Mouse (Mus musculus) embryonic facial prominence, embryonic 10.5 days (tissue): ENCODE data around the gene Synrg. TPM values are rescaled to one million over a fixed set of nuclear protein-coding genes. Genes with fewer than 3 reads are reported as not detected.

Source experiments
- DNase-seq: peaks from one replicate; pipeline ENCODE4 v3.0.0-alpha.2; 2017; ENCODE audit warnings: low spot score
- H3K27ac ChIP-seq: fragments of 300-500 bp; sonication (generic); replicated peaks from 2 replicates; pipeline ENCODE4 v1.5.1; 2016; ENCODE audit warnings: mild to moderate bottlenecking
- H3K27me3 ChIP-seq: fragments of 300-500 bp; sonication (generic); replicated peaks from 2 replicates; pipeline ENCODE4 v1.6.1; 2016; ENCODE audit warnings: low read depth, mild to moderate bottlenecking; ENCODE audit not compliant: poor library complexity, severe bottlenecking
- H3K36me3 ChIP-seq: fragments of 300-500 bp; sonication (generic); replicated peaks from 2 replicates; pipeline ENCODE4 v1.6.1; 2016; ENCODE audit warnings: mild to moderate bottlenecking, moderate library complexity
- H3K4me1 ChIP-seq: fragments of 300-500 bp; sonication (generic); 2 replicates; pipeline ENCODE4 v1.6.1; 2016
- H3K4me3 ChIP-seq: fragments of 300-500 bp; sonication (generic); 2 replicates; pipeline ENCODE4 v1.5.1; 2016; ENCODE audit warnings: mild to moderate bottlenecking, moderate library complexity
- H3K9me3 ChIP-seq: fragments of 300-500 bp; sonication (generic); 2 replicates; pipeline ENCODE4 v1.6.1; 2016; ENCODE audit warnings: mild to moderate bottlenecking
- WGBS: fragments of 180-500 bp; shearing (Covaris S2); methylation state at CpG from one replicate; pipeline ENCODE4 v1.1.7; 2016; 5-methylcytosine and 5-hydroxymethylcytosine counted together
- polyA plus RNA-seq: library from polyadenylated mRNA; unstranded; fragments of >200 nt; fragmentation: Nextera tagmentation; extraction: Ambion mirVana; gene quantifications from 2 replicates; pipeline ENCODE4 v1.2.1, GENCODE M21; 2016

The Synrg gene
- polyA plus RNA-seq, 1 experiment from 2014 or later: 7.8 TPM

GRCm38 (mm10) chr11:84016810-84017508 is 52.7 kb downstream of the Synrg start:
- peaks cover 7% of the 10 kb centered on the region for H3K4me1 ChIP-seq
- 91% methylated on average over 7 of the region's 7 CpGs for WGBS
- no peak overlapping the region for H3K27ac ChIP-seq
- DNase-seq: no peak
- no peaks in the 10 kb centered on the region for H3K9me3 ChIP-seq
- H3K27me3 ChIP-seq: no peaks in the 10 kb centered on the region
- H3K36me3 ChIP-seq: peaks cover 41% of the 10 kb centered on the region
- H3K4me3 ChIP-seq: no peak overlapping the region

- WGBS: 91% methylated on average over 5 of the region's 5 CpGs
- Histone ChIP-seq H3K27ac (no peak overlapping the region), H3K27me3 (no peaks in the 10 kb centered on the region), H3K9me3 (no peaks in the 10 kb centered on the region), H3K4me3 (no peak overlapping the region), H3K36me3 (peaks cover 66% of the 10 kb centered on the region), H3K4me1 (no peaks in the 10 kb centered on the region)
- no peak for DNase-seq
These were observed 63.0 kb downstream of the Synrg start for GRCm38 (mm10) chr11:84027231-84027630.

GRCm38 (mm10) chr11:84028271-84029028 is 64.2 kb downstream of the Synrg start:
- Histone ChIP-seq H3K9me3 (no peaks in the 10 kb centered on the region), H3K27me3 (no peaks in the 10 kb centered on the region), H3K4me3 (no peak overlapping the region), H3K36me3 (peaks cover 55% of the 10 kb centered on the region), H3K27ac (no peak overlapping the region), H3K4me1 (0 out of 2 replicates have a peak, but pooled peaks cover under 1% of the 10 kb centered on the region)
- WGBS: 88% methylated on average over 9 of the region's 9 CpGs
- no peak for DNase-seq

GRCm38 (mm10) chr11:84031971-84032370 is 67.7 kb downstream of the Synrg start:
- DNase-seq: peak; percentile 52
- Histone ChIP-seq H3K4me3 (no peak overlapping the region), H3K27ac (no peak overlapping the region), H3K4me1 (0 out of 2 replicates have a peak, but pooled peaks cover 5% of the 10 kb centered on the region), H3K27me3 (no peaks in the 10 kb centered on the region), H3K9me3 (no peaks in the 10 kb centered on the region), H3K36me3 (peaks cover 21% of the 10 kb centered on the region)
- WGBS: 54% methylated on average over 9 of the region's 9 CpGs

GRCm38 (mm10) chr11:84032559-84032958 is 68.3 kb downstream of the Synrg start:
- H3K9me3 ChIP-seq: no peaks in the 10 kb centered on the region
- H3K36me3 ChIP-seq: peaks cover 15% of the 10 kb centered on the region
- no peak for DNase-seq
- no peak overlapping the region for H3K27ac ChIP-seq
- no peak overlapping the region for H3K4me3 ChIP-seq
- 81% methylated on average over 5 of the region's 5 CpGs for WGBS
- 0 out of 2 replicates have a peak, but pooled peaks cover 5% of the 10 kb centered on the region for H3K4me1 ChIP-seq
- no peaks in the 10 kb centered on the region for H3K27me3 ChIP-seq

GRCm38 (mm10) chr11:84033671-84034070 is 69.4 kb downstream of the Synrg start:
- peaks cover 10% of the 10 kb centered on the region; the same call in 1 of the 2 replicates for H3K36me3 ChIP-seq
- no peak for DNase-seq
- no peak overlapping the region for H3K4me3 ChIP-seq
- no peaks in the 10 kb centered on the region for H3K9me3 ChIP-seq
- 0 out of 2 replicates have a peak, but pooled peaks cover 5% of the 10 kb centered on the region for H3K4me1 ChIP-seq
- H3K27ac ChIP-seq: no peak overlapping the region
- WGBS: 73% methylated on average over 5 of the region's 5 CpGs
- H3K27me3 ChIP-seq: no peaks in the 10 kb centered on the region

GRCm38 (mm10) chr11:84040621-84041020 is 76.4 kb downstream of the Synrg start:
- H3K27me3 ChIP-seq: no peaks in the 10 kb centered on the region
- DNase-seq: no peak
- H3K27ac ChIP-seq: no peak overlapping the region
- WGBS: 88% methylated on average over 6 of the region's 6 CpGs
- H3K4me3 ChIP-seq: no peak overlapping the region
- no peaks in the 10 kb centered on the region for H3K9me3 ChIP-seq
- peaks cover 21% of the 10 kb centered on the region for H3K36me3 ChIP-seq
- H3K4me1 ChIP-seq: peaks cover 49% of the 10 kb centered on the region

- peaks cover 58% of the 10 kb centered on the region for H3K4me1 ChIP-seq
- peak overlapping the region; percentile 13; the same call in 1 of the 2 replicates for H3K4me3 ChIP-seq
- no peaks in the 10 kb centered on the region for H3K9me3 ChIP-seq
- H3K27me3 ChIP-seq: no peaks in the 10 kb centered on the region
- peak overlapping the region; percentile 76 for H3K27ac ChIP-seq
- WGBS: 55% methylated on average over 14 of the region's 14 CpGs
- DNase-seq: peak; percentile 70
- H3K36me3 ChIP-seq: peaks cover 21% of the 10 kb centered on the region
These were observed 78.9 kb downstream of the Synrg start for GRCm38 (mm10) chr11:84042808-84043762.

GRCm38 (mm10) chr11:84044988-84045387 is 80.8 kb downstream of the Synrg start:
- Histone ChIP-seq H3K9me3 (no peaks in the 10 kb centered on the region), H3K36me3 (peaks cover 18% of the 10 kb centered on the region), H3K27me3 (no peaks in the 10 kb centered on the region), H3K4me1 (peaks cover 52% of the 10 kb centered on the region), H3K4me3 (no peak overlapping the region), H3K27ac (0 out of 2 replicates have a peak overlapping the region, but pooled peaks have one; percentile 3)
- DNase-seq: no peak
- 36% methylated on average over 1 of the region's 1 CpGs for WGBS

GRCm38 (mm10) chr11:84047270-84047669 is 83.0 kb downstream of the Synrg start:
- Histone ChIP-seq H3K36me3 (0 out of 2 replicates have a peak, but pooled peaks cover 5% of the 10 kb centered on the region), H3K27ac (no peak overlapping the region), H3K27me3 (no peaks in the 10 kb centered on the region), H3K9me3 (no peaks in the 10 kb centered on the region), H3K4me1 (peaks cover 43% of the 10 kb centered on the region), H3K4me3 (no peak overlapping the region)
- WGBS: 58% methylated on average over 4 of the region's 4 CpGs
- no peak for DNase-seq

- no peak for DNase-seq
- no peaks in the 10 kb centered on the region for H3K27me3 ChIP-seq
- no peak overlapping the region for H3K27ac ChIP-seq
- no peak overlapping the region for H3K4me3 ChIP-seq
- WGBS: 83% methylated on average over 10 of the region's 10 CpGs
- H3K4me1 ChIP-seq: peaks cover 33% of the 10 kb centered on the region
- no peaks in the 10 kb centered on the region for H3K9me3 ChIP-seq
- 0 out of 2 replicates have a peak, but pooled peaks cover 3% of the 10 kb centered on the region for H3K36me3 ChIP-seq
These were observed 84.2 kb downstream of the Synrg start for GRCm38 (mm10) chr11:84048411-84048810.

GRCm38 (mm10) chr11:84053055-84053454 is 88.8 kb downstream of the Synrg start:
- DNase-seq: no peak
- H3K4me1 ChIP-seq: peaks cover 13% of the 10 kb centered on the region
- H3K27me3 ChIP-seq: no peaks in the 10 kb centered on the region
- WGBS: 89% methylated on average over 7 of the region's 7 CpGs
- H3K9me3 ChIP-seq: no peaks in the 10 kb centered on the region
- no peak overlapping the region for H3K27ac ChIP-seq
- H3K4me3 ChIP-seq: no peak overlapping the region
- 0 out of 2 replicates have a peak, but pooled peaks cover 3% of the 10 kb centered on the region for H3K36me3 ChIP-seq
